Mouse (Mus musculus): ENCODE measurements around the gene Piezo1. TPM values are rescaled to one million over a fixed set of nuclear protein-coding genes. Genes with fewer than 3 reads are reported as not detected.

Gene Piezo1
- total RNA-seq, 2 experiments from 2014 or later = 27.4 to 30.0 TPM

DNA sequence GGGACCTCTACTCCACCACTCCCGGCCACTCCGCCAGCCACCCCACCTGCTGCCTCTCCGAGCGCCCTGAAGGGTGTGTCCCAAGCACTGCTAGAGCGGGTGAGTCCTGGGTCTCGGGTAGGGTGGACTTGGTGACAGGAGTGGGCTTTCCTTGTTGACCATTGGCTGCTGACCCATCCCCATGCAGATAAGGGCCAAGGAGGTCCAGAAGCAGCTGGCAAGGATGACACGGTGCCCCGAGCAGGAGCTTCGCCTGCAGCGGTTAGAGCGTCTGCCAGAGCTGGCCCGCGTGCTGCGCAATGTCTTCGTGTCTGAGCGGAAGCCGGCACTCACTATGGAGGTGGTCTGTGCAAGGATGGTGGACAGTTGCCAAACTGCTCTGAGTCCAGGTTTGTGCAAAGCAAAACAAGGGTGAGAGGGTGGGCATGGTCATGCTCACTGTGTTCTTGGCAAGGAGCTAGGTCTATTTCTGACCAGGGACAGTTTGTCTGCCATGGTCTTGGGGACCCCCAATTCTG lies 20.7 kb upstream of the Piezo1 start:
- ATAC-seq (ENCODE audit: poor library complexity, severe bottlenecking) = no peak

DNA sequence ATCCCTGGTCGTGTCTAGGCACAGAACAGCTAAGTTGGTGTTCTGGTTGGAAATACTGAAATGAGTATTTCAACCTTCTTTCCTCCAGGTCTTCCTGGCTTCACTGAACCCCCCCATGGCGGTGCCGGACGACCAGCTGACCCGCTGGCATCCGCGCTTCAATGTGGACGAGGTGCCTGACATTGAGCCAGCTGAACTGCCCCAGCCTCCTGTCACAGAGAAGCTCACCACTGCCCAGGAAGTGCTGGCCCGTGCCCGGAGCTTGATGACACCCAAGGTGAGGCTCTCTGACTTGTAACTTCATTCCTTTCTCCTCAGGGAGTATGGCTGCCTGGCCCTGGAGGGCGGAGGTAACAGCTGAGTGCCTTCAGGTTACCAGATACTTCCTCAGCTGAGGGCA lies 20.0 kb upstream of the Piezo1 start:
- ATAC-seq (ENCODE audit: poor library complexity, severe bottlenecking) = no peak

DNA sequence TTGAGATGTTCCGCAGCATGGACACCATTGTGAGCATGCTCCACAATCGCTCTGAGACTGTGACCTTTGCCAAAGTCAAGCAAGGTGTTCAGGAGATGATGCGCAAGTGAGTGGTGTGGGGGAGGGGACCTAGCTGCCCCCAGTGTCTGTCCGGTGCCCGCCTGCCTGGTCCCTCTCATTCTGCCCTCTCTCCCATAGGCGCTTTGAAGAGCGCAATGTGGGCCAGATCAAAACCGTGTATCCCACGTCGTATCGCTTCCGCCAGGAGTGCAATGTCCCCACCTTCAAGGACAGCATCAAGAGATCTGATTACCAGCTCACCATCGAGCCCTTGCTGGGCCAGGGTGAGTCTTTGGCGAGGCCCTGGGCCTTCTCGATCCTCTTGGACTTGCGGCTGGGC lies 18.9 kb upstream of the Piezo1 start:
- ATAC-seq (ENCODE audit: poor library complexity, severe bottlenecking) = no peak

DNA sequence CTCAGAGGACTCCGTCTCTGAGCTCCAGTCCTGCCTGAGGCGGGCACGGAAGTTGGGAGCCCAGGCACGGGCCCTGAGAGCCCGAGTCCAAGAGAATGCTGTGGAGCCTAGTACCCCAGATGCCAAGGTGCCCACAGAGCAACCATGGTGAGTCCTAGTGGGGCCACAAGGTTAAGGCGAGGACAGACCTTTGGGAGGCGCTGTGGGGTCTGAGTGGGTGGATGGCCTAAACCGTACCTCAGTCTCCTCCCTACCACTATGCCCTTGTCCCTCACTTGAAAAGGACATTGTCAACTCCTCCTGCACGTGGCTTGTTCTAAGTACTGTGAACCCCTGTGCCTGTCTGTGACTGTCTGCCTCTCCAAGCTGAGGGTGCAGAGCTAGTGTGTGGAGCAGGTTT lies 18.2 kb upstream of the Piezo1 start:
- ATAC-seq (ENCODE audit: poor library complexity, severe bottlenecking) = no peak

DNA sequence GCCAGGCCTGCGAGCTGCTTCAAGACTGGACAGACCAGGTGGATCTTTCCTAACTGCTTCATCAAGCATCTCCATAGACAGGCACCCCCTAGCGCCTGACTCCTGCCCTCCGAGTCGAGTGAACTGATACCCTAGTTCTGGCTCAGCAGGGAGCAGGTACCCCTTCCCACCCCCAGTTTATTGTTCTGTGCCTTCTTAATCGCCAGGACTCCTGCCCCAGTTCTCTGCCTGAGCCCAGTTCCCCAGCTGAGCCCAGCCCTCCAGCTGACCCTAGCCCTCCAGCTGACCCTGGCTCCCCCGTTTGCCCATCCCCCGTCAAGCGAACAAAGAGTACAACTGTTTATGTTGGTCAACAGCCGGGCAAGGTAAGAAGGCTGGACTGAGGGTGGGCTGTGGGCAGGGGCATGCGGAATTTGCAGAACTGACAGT lies 17.8 kb upstream of the Piezo1 start:
- ATAC-seq (ENCODE audit: poor library complexity, severe bottlenecking) = no peak

DNA sequence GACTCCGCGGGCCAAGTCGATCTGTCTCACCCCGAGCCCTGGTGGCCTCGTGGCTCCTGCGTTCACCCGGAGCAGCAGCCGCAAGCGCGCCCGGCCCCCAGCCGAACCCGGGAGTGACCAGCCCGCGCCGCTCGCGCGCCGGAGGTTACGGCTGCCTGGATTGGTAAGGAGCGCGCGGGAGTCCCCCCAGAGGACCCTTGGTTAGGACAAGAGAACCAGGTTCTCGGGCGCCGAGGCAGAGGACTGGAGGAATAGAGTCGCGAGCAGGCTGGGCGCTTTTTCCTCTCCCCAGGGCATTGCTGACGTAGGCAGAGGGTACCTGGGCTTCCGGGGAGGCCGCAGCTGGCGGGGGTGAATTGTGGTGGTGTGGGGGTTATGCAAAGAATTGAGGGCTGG lies 17.0 kb upstream of the Piezo1 start:
- ATAC-seq (ENCODE audit: poor library complexity, severe bottlenecking) = no peak

DNA sequence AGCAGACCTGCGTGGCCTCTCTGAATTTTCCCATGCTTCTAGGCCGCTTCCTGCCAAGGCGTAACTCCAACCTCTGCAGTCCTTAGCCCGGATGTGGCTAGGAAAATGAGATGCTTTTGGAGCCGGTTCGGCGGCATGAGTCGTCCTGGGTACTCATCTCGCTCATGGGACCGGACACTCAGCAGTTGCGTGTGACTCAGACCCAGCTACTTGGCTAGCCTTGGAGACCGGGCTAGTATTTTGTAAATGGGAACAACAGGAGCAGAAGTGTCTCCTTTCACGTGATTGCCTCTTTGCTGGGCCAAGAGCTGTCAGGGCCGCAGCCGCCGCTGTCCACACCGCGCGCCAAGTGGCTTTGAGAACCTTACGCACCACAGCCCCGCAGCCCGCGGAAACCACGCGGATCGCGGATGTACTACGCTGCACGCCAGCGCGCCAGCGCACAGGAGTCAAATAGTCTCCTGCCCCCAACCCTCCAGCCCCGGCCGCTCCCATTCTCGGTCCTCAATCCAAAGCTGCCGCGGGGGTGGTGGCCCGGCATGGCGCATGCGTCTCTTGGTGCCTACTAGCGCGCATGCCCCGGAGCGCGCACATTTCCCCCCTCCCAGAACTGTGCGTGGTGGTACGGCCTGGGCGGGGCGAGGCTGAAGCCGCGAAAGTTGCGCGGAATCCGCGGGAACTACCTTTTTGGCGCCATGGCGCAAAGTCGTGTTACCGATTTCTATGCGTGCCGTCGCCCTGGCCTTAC lies 16.4 kb upstream of the Piezo1 start, which contains the start of gene Cdt1:
Gene Cdt1 (plus strand): TSS at position 655 of the 748 bp plus-strand sequence.
- peak; percentile 80 for ATAC-seq (ENCODE audit: poor library complexity, severe bottlenecking)

DNA sequence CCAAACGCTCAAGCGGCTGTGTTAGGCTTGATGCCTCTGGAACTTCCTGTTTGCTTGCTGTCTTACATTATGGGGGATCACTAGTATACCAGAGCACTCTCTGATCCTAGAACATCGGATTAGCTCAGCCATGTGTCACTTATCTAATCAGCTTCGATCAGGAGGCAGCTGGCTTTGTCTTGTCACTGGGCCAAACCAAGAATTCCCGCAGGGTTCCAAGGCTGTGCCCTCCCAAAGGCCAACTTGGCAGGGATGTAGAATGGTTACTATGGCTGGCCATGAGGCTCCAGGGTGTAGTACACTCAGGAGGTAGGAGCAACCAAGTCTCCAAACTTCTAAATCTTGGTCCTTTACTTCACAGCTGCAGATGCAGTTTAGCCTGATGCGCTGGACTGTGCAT lies 15.6 kb upstream of the Piezo1 start:
- no peak for ATAC-seq (ENCODE audit: poor library complexity, severe bottlenecking)

DNA sequence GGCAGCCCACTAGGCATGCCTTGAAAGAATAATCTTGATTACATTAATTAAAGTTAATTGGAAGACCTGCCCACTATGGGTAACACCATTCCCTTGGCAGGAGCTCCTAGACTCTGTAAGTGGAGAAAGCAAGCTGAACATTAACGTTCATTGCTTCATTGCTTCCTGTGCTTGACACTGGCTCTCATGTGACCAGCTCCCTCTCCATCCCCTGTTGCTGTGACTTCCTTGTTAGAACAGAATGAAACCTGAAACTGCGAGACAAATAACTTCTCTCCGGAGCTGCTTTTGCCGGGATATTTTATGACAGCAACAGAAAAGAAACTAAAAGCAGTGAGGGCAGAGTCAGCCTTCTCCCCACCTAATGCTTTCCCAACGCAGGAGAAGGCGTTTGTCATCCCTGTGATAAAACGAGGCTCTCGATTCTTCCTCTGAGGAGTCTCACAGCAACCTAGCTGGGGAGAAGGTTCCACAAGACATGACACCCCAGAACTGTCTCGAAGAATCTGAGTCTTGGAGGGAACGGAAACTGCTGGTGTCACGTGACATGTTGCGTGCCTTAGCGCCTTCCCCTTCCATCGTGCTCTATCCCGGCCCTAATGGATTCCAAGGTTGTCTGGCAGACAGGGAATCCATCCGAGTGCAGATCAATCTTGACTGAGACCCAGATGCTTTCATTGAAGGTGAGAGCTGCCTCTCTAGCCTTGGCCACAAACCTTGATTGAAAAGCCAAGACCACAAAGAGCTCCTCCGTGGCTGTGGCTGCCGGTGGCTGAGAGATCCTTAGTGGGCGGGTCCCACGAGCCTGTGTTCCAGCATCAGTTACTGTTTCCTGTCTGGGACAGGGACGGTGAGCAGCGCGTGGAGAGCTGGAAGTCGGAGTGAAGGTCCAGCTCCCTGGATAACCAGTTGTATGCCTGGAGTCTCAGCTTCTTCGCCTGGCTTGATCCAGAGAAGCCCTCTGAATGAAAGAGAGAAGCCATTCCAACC lies 13.5 kb upstream of the Piezo1 start:
- peak; percentile 33 for ATAC-seq (ENCODE audit: poor library complexity, severe bottlenecking)

DNA sequence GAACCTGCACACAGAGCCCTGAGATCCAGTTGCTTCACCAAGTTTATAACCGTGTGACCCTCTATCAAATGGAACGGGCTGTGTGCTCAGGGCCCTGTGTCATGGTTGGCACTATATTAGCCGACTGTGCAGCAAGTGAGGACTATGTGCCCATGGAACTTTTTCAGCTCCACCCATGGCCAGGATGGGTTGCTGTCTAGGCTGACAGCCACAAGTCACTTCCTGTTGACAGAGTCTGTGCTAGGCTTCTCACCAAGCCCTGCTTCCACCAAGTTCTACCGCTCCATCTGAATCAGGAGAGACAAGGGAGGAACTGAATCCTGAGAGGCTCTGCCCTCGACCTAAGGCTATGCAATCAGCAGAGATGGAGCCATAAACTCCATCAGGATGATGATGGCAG lies 10.1 kb upstream of the Piezo1 start:
- ATAC-seq (ENCODE audit: poor library complexity, severe bottlenecking) = peak; percentile 57

DNA sequence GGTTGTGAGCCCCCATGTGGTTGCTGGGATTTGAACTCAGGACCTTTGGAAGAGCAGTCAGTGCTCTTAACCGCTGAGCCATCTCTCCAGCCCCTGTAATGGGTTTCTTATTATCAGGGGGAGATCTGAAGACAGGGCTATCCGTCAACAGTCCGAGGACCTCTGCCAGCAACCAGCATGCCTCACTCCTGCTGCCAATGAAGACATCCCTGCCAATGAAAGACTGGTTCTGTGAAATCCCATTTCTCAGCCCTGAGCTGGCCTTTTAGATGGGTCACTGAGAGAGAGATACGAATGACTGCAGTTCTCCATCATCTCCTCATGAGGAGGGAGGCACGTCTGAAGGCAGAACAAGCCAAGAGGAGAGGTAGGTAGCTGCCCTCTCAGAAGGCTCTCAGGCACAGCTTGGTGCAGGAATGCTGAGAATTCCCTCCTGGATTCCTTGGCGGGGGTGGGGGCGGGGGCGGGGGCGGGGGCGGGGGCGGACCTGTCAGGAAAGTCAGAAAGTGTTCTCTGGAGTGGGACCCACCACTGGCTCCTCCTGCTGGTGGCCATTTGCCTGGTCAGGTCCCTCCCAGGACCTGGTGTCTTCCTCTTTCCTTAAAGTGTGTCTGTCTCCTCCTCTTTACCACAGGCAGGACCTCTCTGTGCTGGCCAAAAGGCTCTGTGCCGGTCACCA lies 7.7 kb upstream of the Piezo1 start:
- peak; percentile 59 for ATAC-seq (ENCODE audit: poor library complexity, severe bottlenecking)

DNA sequence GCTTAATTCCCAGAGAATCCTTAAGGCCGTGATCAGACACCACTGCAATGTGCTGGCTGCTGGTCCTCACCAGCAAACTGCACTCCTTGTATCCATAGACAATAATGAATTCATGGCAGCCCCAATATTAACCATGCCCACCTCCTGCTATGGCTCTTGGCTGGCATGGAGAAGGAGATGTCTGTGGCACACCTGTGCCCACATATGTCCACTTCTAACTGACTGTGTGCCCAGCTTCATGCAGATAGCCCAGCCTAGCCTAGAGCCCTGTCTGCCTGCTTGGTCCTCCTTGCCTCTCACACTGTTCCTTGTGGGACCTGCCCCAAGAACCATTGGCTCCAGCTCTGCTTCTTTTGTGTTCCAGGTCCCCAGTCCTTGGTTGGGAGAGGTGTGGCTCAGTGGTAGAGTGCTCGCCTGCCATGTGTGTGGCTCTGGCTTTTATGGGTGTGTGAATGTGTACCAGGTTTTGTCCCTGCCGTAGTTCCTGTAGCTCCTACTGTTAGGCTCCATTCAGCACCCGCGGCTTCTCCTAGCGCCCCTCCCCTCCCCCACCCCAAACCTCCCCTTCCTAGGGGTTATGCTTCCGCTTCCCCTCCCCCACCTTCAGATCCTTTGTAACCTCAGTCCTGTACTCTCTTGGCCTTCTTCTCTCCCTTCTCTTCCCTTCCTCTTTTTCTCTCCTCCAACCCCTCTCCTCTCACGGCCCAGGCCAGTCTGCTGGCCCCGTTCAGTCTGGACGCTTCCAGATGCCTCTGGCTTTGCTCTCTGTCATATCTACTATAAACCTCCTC lies 6.3 kb upstream of the Piezo1 start:
- peak; percentile 9; the same call in 1 of the 2 replicates for ATAC-seq (ENCODE audit: poor library complexity, severe bottlenecking)

DNA sequence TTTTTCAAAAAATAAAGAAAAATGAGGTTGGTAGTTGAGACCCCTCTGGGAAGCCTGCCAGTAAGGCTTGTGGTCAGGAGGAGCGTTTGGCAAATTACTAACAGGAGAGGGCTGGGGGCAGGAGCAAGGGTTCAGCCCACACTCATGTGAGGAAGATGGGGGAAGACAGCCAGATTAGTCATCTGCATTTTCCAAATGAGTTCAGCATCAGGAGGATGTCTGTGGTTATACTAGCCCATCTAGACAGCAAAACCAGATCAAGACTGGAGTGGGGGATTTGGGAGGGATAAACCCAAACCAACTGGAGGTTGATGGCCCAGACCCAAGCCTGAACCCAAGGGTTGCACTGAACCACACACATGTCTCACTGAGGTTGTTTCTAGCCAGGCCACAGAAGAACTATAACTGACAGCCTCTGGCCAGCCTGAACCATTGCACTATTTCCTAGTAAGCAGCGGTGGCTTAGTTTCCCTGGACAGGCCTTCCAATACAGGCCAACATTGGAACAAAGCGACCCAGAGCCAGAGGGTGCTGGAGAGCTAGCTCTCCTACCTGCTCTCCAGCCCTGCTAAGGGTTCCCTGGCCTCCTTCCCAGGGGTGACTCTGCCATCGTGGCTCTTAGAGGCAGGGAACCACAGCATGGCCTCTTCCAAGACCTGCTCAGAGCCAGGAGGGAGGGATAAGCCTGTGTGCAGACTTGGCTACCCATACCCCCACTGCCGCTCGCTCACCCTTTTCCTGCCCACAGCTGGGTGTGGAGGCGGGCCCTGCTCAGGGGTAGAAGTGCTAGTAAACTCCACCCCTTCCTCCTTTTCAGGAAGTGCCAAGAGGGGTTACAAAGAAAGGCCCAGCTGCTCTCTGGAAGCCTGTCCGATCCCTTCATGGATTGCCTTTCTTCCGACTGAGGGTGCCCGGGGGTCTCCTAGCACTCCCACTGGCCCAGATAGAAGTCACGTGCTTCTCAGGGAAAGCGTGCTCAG lies 5.2 kb upstream of the Piezo1 start:
- ATAC-seq (ENCODE audit: poor library complexity, severe bottlenecking) = peak; percentile 81

DNA sequence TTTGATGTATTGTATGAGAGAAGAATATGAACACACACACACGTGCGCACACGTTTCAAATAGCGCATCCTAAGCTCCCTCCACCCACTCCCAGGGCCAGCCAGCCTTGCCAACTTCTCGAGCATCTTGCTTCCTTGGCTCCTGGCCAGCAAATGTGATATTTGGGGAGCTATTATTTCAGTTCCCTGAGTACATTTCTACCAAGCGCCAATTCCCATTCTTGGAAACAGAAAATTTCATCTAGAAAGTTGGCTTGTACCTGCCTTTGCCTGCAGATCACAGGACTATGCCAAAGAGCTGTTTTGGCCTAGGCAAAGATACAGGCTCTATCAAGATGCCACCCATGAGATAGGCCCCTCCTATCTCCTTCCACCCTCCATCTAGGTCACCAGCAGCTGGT lies 3.7 kb upstream of the Piezo1 start:
- ATAC-seq (ENCODE audit: poor library complexity, severe bottlenecking) = no peak

DNA sequence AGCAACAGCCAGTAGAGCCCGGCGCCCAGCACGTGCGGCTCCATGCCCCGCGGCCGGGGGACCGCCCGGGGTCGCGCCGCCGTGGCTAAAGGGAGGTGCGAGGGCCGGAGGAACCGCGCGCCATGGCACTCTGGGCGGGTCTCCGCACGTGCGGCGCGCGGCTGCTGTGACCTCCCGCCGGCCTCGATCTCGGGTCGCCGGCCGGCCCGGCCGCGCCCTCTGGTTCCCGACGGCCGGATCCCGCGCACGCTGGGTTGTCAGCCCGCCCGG lies 199 bp downstream of the Piezo1 start:
- ATAC-seq (ENCODE audit: poor library complexity, severe bottlenecking) = peak; percentile 1; the same call in 1 of the 2 replicates

DNA sequence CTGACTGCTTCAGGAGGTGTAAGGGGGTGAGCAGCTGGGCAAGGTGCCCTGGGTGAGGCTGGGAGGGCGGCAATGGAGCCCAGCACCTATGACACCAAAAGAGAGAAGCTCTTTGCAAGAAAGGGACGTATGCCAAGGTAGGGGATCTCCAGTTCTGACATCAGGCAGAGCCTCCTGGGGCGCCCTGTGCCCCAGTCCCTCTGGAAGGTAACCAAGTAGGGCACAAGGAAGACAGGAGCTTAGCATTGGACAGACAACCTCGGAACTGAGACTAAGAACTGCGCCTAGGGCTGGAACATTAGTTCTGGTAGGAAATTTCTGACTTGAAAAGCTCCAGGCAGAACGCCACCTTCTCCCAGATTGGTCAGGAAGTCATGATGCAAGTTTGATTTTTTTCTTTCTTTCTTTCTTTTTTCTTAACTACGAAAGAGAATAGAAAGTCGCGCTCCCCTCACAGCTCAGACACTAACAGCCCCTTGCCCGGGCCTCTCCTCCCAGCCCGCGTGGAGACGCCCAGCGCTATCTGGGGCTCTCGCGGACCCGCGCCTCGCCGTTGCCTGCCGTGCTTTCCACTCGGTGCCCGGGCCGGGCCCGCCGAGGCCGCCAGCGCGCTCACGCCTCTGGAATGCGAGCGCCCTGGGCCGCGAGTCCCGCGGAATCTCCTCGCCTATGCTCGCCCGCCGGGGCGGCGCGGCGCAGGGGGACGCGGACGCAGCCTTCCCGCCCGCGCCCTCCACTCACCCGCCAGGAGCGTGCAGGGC lies 715 bp downstream of the Piezo1 start:
- ATAC-seq (ENCODE audit: poor library complexity, severe bottlenecking) = no peak

DNA sequence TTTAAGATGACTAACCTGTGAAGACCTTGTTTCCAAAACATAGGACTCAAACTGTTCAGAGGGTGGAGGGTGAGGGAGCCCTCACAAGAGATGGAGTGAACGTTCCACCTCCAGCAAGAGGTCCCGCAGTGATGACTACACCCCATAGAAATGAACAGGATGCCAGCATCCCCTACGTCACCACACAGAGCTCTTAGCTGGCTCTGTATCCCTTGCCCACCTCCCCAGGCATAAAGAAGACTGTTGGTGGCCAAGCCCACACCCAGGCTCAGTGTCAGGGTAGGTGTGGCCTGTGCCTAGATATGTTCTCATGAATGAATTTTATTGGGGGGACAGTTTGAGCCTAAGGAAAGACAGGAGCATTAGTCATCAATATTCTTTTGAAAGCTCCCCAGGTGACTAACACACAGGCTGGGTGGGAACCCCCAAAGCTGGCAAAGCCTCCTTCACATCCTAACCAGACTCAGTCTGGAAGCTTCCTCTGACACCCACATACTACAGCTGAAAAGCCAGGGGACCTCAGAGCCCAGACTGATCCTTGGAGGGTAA lies 2.2 kb downstream of the Piezo1 start:
- ATAC-seq (ENCODE audit: poor library complexity, severe bottlenecking) = no peak

DNA sequence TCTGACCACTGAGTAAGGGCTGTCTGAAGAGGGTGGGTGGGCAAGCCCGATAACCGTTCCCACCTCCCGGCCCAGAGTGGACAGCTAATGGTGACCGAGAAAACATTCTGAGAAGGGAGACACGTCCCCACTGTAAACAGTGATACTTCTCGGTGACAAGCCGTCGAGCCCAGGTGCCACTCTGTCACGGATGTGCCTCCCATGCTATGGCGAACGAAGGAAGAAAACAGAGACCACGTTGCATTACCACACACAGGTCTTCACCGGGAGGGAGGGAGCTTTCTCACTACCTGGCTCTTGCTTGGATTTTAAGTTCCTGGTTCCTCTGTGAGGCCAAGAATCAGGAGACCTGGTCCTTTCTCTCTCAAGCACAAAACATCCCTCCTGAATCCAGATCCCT lies 2.8 kb downstream of the Piezo1 start:
- no peak for ATAC-seq (ENCODE audit: poor library complexity, severe bottlenecking)

All from megakaryocyte, adult 5-6 weeks (primary cell).